Mouse (Mus musculus) megakaryocyte progenitor cell, adult 5-6 weeks (primary cell): Measurements from ENCODE around the gene Grik3. TPM values are rescaled to one million over a fixed set of nuclear protein-coding genes. Genes with fewer than 3 reads are reported as not detected.

Experiments
- ATAC-seq: replicated peaks from 2 replicates; pipeline ENCODE4 v1.8.0; 2016; ENCODE audit warnings: mild to moderate bottlenecking, moderate TSS enrichment, inconsistent platforms; ENCODE audit not compliant: poor library complexity
- total RNA-seq, 2 experiments: library from RNA; stranded (forward) in 1 of 2; stranded (reverse) in 1 of 2; fragments of 157-497, 149-512 nt in 1 of 2; fragments of 200-1000 nt in 1 of 2; gene quantifications; 2 replicates each; pipeline versions ENCODE4 v1.2.3 to v1.2.4; 2015 to 2017

Grik3 gene
- total RNA-seq, 2 experiments from 2014 or later, result not detected

DNA sequence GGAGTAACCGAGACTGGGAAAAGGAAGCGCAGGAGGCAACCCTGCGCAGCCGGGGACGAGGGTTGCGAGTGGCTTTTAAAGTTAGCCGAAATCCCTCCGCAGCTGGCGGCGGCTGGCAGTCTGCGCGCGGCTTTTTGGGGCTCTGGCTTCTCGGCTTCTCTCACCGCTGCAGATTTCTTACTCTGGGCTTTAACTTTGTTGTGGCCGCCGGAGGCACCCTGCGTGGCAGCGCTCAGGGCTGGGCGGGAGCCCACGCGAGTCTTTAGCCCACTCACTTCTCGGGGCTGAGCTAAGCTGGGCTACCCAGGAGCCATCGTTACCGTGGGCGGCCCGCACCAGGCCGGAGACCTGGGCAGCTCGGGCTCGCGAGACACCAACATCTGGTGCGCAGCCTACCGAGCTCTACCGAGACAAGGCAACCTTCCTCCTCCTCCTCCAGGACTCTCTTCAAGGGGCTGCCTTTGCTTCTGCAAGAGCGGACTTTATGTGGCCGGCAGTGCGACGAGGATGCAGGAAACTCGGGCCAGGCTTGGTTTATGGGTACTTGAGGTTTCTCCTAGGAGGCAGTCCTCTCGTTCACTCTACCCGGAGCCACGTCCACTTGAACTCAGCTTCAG, 1.1 kb downstream of the Grik3 start:
- no peak for ATAC-seq

DNA sequence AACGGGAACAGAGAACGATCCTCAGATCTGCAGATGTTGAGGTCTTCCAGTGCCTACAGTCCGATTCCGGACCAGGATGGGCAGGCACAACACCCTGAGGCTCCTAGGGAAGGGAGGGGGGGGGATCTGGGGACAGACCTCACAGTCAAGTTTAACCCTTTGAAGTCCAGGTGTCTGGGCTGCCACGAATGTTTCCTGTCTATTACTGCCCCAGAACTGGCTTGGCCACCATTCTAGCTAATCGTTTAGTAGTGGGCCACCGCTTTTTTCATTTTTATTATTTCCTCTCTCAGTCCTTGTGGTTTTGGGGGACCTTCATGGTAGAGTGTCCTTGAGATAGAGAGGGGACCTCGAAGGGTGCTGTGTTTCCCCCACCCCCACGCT, 1.6 kb downstream of the Grik3 start:
- ATAC-seq, result no peak

DNA sequence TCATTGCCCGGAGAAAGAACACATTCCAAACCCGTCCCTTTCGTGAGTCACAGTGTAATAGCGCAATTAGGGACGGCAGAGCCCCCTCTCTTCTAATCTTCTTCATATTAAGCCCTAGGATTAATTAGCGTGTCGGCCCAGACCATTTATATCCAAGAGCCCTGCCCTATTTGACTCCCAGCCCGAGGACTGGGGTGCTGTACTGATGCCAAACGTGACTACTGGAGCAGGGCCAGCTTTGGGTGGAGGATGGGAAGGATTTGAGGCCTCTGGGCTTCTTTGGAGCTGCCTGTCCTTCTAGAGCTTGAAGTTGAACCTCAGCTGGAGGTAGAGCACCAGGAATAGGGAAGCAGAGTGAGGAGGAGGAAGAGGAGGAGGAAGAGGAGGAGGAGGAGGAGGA, 2.2 kb downstream of the Grik3 start:
- ATAC-seq, result no peak

DNA sequence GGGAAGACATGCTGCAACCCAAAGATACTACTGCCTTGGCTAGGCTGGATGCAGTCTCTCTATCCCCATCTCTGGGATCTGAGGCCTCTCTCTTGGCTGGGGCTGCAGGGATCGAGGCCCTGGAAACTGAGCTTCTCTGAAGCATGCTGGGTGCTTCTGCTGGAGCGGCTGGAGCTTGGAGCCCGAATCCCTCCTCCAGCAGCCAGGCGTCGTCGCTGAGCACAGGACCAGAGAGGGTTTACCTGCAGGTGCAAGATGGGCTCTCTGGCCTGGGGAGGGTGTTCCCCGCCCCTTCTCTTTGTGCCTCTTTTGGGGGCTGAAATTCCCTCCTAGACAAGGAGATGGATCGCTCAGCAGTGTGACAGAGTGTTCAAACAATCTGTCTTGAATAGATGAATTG, 2.6 kb downstream of the Grik3 start:
- ATAC-seq, result no peak

DNA sequence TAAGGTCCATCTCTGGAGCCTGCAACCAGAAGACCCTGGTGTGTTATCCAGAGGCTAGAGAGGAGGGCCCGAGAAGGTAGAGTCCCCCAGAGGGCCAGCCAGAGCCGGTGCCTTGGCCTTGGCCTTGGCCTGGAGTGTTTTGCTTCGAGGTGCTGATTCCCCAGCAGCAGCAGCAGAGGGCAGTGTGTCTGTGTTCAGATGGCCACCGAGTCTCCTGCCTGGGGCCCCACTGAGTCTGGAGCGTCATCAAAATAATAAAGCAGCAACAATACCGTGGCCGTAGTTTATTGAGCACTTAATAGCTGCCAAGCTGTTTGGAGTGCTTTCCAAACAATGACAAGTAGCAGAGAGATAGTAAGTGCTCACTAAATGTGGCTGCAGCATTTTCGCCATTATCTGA, 5.0 kb downstream of the Grik3 start:
- ATAC-seq, result no peak

DNA sequence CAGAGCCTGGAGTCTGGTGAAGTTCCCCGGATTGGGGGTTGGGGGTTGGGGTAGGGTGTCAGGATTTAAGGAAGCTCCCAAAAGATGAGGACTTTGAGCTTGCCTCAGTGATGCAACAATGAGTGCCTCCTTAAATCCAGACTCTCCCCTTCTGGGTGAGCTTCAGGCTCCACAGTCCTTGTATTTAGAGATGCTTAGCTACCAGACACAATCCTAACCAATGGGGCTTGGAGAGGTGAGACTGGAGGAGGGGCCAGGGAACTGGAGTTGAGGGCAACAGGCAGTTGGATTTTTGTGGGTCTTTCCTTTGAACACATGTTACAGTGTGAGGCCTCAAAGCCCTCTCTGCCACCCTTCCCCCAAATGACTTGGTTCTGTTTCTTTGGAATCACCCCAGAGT, 6.5 kb downstream of the Grik3 start:
- ATAC-seq, result no peak

DNA sequence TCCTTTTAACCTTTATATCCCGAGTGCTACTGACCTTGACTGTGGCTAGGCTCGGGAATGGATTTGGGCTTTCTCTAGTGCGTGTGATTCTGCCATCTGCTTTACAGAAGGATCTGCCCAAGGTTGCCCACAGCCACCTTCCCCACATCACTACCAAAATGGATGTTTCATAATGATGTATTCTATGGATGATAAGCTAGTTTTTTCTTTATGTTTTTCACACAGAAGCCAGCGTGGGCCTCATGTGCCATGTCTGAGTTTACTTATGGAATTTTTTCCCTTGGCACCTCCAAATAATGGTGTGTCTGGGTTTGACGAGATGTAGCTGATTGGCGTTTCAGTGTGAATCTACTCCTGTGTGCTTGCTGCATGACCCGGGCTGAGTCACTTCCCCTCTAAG, 7.0 kb downstream of the Grik3 start:
- no peak for ATAC-seq

DNA sequence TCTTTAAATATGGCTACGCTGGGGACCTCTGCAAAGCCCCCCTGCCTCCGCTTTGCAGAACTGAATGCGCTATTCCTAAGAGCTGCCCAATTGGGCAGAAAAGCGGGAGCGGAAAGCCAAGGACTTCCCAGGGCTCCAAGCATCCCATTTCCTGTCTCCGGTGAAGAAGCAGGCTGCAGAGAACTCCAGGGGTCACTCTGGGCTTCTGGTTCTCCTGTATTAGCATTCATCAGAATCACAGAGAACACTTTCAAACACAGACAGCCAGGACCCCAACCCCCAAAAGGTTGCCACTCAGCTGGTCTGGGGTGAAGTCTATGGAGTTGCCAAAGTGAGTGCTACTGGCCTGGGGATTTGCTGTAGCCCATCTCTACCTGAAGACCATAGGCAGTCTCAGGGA, 8.4 kb downstream of the Grik3 start:
- ATAC-seq, result no peak

DNA sequence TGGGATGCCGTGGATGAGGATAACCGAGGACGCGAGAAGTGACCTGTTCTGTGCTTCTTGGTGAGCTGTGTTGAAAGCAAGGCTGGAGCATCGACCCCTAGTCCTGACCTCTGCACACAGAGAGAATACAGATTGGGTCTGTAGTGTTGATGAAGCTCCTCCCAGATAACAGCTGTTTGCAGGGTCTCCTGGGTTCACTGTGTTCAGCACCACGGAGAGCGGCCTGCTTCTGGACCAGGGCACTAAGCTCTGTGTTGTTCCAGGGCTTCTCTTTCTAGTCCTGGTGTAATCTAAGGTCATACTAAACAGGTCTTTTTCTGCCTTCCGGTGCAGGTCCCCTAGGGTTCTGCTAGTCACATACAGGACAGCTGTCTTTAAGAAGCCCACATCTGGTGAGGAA, 12.4 kb downstream of the Grik3 start:
- no peak for ATAC-seq

DNA sequence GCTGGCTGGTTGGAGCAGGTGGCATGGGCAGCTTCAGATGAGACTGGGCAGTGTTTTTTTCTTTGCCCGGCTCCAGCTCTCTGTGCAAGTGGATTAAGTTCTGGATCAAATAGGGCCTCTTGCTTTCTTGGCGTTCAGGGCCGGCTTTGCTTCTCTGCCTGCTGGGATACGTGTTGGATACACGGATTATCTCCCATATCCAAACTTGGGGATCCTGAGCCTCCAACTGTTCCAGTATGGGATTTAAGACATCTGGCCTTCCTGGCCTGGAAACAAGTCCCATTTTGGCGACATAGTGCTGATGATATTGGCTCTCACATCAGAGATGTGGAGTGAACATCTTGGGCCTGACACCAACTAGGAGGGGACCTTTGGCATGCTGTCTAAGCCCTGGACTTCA, 21.9 kb downstream of the Grik3 start:
- ATAC-seq, result no peak

DNA sequence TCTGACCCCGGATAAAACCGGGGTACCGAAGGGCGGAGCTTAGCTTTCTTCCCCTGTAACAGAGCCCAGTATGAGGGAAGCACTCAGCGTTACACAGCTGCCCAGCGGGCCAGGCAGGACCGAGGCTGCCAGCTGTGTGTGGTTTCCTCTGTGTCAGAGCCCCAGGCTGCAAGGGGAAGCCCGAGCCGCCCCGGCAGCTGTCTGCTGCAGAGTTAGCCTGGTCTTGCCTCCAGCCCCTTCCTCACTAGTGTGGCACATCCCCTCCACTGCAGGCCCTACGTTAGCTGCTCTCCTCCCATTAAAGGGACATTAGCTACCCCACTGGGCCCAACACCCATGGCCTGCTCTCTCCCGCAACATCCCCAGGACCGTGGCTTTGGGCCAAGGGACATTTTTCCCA, 25.1 kb downstream of the Grik3 start:
- no peak for ATAC-seq

DNA sequence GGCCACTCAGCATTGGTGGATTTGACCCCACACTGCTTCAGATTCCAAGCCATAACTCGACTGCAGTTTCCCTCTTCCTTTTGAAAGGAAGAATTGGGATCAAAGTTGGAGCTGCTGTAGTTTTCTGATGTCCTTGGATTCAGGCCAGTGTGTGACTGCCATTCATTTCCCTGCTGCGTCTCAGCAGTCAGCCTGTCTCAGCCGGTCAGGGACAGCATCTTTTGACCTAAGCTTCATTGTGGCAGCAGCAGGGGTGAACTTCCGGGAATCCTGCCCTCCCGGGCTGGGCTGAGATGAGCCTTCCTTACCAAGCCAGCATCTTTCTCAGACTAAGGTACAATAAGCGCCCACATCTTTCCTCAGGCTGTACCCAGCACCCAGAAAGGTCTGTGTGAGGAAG, 26.1 kb downstream of the Grik3 start:
- no peak for ATAC-seq

DNA sequence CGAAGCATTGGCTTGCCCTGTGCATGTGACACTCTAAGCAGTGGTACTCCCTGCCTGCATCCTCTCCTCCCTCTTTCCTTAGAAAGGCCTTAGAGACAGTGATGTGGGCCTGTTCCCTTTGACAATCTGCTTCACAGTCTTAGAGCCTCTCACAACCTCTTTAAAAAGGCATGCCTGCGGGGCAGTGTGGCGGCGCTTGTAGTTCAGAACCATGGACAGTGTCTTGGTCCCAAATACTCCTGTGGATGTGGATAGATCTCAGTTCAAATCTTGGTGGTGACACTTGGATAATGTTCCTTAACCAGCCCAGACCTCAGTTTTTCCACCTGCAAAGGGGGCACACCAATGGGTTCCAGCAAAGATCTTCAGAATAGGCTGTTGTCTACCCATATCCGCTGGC, 28.4 kb downstream of the Grik3 start:
- no peak for ATAC-seq

DNA sequence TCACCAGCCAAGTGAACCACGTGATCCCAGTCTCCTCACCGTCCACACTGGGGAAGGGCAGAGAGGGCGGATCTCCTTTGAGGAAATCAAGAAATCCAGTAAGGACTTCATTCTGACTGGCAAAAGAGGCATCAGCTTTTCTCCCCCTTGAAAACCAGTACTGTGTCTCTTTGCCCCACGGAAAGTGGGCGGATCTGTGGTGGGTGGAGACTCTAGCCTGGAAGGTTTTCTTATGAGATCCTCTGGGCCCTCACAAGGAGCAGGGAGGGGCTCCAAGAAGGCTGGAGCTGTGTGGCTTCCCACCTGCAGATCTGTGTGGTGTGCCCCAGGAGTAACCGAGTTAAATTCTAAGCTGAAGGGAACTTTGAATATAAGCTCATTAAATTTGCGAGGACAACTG, 32.4 kb downstream of the Grik3 start:
- ATAC-seq, result no peak

DNA sequence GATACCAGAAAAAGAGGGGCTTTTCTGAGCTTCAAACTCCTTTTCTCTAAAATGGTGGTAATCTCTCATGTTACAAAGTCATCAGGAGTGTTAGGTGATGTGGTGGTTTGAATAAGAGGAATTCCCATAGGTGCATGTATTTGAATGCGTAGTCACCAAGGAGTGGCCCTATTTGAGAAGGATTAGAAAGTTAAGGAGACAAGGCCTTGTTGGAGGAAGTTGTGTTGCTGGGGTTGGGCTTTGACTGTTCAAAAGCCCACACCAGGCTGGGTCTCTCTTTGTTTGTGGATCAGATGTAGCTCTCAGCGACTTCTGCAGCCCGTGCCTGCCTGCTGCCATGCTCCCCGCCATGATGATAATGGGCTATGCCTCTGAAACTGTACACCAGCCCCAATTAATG, 34.8 kb downstream of the Grik3 start:
- ATAC-seq, result no peak

DNA sequence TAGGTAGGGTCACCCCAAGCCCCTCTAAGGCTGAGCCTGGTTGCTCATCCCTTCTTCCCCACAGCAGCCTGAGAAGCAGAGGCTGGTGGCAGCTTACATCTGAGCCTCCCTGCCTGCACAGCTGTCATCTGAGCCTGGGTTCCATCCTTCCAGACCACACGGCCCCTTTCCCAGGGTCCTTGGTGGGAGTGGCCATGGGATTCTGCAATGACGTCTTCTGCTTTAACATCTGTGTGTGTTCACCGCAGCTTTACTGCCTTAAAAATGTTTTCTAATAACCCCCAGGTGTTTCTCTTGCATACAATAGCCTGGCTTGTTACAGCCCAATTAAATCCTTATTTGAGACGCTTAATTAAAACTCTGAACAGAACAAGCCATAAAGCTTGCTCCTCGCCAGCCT, 35.9 kb downstream of the Grik3 start:
- no peak for ATAC-seq

DNA sequence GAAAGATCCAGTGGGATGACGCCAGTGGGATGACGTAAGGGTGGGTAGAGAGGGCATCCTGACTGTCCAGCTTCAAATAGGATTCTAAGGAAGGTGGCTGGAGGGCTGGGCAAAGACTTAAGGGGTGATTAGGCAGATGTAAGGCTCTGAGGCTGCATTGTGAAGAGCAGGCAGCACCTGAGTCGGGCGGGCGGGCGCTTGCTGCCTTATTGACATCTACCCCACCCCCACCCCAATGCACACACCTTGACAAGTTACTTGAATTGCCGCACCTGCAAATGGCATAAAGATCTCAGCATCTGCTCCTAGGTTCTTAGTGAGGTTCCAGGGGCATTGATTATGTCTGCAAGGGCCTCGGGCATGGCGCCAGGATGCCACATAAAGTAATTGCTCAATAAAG, 43.5 kb downstream of the Grik3 start:
- no peak for ATAC-seq

DNA sequence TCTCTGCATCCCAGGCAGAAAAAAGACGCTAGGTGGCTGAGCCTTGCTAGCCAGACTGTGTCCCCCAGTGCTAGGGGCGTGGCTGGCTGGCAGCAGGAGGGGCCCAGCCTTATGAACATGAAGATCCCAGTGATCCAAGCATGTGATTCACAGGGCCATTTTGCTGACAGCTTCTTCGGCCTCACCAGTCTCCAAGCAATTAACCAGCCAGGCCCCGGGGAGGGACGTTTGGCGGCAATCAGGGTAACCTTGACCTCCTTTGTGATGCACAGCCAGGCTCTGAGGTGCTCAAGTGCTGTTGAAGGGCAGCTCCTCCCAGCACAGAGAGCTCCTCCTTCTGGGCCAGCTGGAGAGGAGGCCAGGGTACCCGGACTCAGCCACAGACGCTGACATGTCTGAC, 43.9 kb downstream of the Grik3 start:
- no peak for ATAC-seq

DNA sequence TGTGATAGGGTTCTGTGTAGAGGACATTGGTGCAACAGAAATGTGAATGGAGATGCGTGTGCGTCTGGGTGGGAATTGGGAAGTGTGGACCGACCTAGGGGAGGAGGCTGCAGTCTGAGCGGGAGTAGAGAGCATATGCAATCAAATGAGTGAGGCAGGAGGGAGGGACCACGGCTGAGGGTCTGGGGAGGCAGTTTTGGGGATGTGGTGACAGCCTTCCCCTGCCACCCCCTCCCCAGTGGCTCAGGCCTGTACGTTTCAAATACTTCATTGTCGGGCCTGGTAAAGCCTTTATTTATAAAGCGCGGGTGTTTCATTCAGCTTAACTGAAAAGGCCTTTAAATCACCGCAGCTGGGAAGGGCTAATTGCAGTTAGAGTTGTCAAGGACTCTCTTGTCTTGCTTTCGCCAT, 44.5 kb downstream of the Grik3 start:
- no peak for ATAC-seq

DNA sequence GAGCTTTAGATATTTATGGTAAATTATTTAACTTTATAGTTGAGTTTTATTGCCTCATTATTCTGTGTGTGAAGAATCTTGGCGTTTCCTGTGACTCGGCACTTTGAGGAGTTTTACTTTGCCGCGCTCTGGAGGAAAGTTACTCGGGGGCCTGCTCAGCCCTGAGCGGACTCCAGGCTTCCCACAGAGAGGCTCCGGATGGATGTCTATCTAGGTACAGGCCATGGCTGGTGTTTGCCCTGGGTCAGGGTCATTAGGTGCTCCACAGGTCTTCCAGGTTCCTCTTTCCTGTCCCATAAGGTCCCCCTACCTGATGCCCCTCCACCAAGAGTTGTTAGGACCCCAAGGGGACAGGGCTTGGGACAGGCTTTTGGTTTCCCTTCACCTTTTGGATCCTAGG, 45.0 kb downstream of the Grik3 start:
- no peak for ATAC-seq

DNA sequence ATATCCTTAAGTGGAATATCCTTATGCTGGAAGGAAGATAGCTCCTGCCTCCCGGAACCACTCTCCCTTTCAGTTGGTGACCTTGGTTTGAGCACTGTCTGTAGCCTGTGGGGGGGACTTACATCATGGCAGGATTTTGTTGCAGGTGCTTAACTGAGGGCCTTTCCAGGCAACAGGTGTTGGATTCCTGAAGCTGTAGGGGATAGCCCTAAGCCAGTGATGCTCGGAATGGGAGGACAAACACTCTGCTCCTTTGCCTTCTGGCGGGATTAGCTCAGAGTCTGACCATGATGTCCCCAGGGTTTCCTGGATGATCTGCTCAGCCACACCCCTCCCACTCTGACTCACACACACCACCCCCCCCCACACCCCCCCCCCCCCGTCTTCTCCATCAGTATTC, 45.5 kb downstream of the Grik3 start:
- no peak for ATAC-seq

DNA sequence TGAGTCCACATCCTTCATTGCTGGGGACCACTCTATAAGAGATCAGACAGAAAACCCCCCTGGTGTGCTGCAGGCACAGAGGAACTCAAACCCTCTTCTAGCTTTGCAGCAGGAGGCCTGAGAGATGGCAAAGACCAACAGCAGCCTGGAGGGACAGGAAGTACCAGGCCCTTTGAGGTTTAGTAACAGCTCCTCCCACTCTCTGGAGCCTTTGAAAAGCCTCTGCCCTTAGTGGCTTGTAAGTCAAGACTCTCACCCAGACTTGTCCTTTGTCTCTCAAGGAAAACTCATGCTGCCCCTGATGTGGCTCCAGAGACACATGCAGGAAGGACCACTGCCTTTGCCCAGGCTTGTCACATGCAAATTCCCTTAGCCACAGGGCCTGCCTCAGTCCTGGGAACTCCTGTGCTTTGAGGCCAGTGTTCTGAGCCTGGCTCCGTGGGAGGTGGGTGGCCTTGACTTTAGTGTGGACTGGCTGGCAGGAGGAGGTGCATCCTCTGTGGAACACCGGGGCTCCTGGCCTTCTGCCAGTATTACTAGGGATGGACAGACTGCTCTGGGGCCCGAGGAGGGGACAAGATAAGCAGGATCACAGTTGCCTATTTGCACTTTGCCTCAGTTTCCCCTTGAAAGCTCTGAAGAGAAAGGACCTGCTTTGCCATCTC, 47.9 kb downstream of the Grik3 start:
- ATAC-seq, result no peak

DNA sequence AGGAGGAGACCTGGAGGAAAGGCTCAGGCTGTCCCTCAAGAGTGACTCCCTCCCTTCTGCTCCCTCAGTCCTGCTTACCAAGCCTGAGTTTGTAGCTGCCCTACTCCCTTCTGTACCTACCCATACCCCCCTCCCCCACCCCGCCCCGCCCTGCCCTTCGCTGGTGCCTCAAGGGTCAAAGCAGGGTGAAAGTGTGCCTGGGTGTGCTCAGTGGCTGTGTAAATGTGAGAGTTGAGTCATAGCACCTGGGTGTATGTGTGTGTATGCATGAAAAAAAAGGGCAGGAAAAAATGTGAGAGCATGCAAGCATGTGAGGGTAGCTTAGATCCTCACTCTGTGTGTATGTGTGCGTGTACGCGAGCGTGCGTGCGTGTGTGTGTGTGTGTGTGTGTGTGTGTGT, 49.1 kb downstream of the Grik3 start:
- ATAC-seq, result no peak
